Mouse (Mus musculus) cerebellum, adult 9-10 months (tissue): ENCODE measurements around the gene Gatb.
A peak's percentile ranks its signal among the peaks of the same experiment; 100 is the strongest.
"Not testable (repeated sequence)": the region's sequence is repeated elsewhere in the genome, so short reads cannot be mapped to it uniquely, and the experiment has no call there.

ENCODE experiments used
- DNase-seq: peaks from one replicate; pipeline ENCODE4 v3.0.0; 2022

Gene Gatb

GRCm38 (mm10) chr3:85573864-85574830 lies at the start of gene Gatb:
Gene Gatb, plus strand, starts transcription at chr3:85574119.
- DNase-seq = peak; percentile 99

GRCm38 (mm10) chr3:85530601-85531161 lies 43.2 kb upstream of the Gatb start:
- DNase-seq = no peak

- no peak for DNase-seq
Observed at GRCm38 (mm10) chr3:85532376-85532775, 41.5 kb upstream of the Gatb start.

DNA sequence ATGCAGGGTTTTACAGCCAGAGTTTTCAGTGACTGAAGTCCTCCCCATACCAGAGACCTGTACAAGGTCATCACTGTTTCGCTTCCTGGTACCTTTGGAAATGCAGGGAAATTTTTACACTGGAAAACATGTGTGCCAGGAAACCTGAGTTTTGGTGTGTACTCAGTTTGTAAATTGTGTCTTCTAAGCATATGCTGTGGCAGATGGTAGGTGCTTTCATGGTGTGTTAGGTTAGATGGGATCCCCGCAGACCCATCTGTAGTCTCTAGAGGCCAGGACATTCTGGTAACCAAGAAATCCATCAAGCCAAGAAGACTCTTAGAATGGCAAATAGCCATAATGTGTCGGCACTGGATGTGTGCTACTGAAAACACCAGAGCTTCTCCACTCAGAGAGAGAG lies 38.9 kb upstream of the Gatb start:
- DNase-seq = peak; percentile 89

GRCm38 (mm10) chr3:85535621-85536520 lies 38.0 kb upstream of the Gatb start:
- DNase-seq = no peak

- DNase-seq = no peak
Observed at GRCm38 (mm10) chr3:85542765-85543164, 31.2 kb upstream of the Gatb start.

DNA sequence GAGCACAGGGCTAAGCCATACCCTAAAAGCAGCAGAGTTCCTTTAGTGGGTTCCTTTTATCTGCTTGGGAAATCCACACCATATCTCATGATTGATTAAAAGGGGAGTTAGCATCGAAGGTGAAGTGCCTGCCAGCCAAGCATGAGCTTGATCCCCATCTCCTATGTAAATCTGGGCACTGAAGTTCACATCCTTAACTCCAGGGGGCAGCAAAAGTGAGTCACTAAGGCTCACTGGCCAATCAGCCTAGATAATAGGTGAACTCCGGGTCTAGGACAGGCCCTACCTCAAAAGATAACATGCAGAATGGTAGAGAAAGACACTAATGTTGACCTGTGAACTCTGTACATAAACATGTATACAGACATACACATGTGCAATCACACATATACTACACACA lies 30.3 kb upstream of the Gatb start:
- DNase-seq = no peak

- no peak for DNase-seq
Observed at GRCm38 (mm10) chr3:85550312-85550711, 23.6 kb upstream of the Gatb start.

- no peak for DNase-seq
Observed at GRCm38 (mm10) chr3:85551352-85551751, 22.6 kb upstream of the Gatb start.

DNA sequence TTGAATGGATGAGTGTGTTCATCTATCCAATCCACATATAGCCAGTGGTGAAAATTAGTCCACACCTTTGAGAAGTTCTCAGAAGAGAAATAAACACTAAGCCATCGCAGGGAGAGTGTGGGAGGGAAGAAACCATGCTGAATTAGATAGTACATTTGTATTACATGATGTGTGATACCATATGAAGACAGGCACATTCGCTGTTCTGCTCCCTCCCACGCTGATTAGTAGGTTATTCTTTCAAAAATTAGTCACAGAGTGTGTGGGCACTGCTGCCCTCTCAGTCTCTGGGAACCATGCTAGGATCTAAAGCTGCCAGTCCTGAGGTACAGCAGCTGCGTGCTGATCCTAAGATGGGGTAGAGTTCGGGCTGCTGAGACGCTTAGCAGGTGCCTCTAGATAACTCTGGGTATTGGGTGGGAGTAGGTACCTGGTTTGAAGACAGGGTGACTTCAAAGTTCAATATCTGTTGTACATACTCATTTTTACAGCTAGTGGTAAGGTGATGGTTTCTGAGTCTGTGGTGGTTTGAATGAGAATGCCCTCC lies 20.1 kb upstream of the Gatb start:
- DNase-seq = no peak

GRCm38 (mm10) chr3:85564603-85565002 lies 9.3 kb upstream of the Gatb start:
- DNase-seq = no peak

DNA sequence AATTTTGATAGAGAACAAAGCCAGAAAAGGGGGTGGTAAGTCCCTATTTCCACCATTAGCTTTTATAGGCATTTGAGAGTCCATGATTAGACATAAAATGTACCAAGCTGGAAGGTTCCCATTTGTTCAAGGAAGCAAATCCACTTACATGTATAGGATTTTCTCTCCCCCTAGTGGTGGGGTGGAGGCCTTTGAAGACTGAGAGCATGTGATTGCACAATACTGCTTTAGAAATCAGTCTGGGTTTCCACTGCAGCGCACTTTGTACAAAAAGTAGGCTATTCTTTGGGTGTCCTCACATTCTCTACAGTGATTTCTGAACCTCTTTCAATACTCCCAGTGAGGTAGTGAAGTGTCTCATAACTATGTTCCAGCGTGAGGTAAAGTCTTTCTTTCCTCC lies 2.6 kb upstream of the Gatb start:
- peak; percentile 87 for DNase-seq

DNA sequence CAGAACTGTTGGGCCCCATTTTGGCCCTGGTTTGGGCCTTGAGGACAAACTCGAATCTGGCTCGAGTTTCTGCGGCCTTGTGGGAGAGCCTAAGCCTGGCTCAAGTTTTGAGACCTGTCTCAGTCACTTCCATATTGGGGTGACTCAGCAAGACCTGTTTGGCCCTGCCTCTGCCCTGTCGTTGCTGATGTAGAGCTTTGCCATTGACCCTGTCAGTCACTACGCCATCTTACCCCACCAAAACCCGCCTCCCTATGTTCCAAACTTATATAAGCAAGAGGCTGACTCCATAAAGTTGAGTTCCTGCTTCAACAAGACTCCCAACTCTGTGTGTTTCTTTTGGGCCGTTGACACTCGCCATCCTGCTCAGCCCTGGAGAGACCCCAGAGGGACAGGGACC lies 1.4 kb upstream of the Gatb start:
- DNase-seq = not testable (repeated sequence)

DNA sequence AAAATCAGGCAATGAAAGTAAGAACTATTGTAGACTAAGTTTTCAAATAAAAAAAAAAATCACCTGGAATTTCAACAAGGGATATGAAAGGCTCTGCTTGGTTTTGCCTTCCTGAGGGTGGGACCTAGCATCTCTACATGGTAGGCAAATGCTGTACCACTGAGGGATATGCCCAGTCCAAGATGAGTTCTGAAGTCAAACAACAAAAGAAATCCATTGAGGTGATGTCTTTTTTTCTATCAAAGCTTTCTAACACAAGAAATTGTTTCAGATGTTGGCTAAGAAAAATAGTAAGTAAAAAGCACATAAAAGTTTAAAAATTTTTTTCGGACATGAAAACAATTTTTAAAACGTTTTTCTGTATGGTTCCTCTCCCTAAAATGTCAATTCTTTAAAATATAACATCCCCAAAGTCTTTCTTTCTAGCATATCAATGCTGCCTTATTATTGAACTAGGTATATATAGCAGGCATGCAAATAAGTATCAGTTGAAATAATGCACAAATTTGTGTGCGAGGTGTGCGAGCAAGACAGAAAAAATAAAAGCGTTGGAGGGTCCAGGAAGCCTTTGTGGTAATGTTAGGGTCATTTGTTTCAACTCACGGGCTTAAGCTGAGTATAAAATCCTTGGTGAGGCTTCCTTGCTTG lies 579 bp upstream of the Gatb start:
- DNase-seq = no peak

- DNase-seq = peak; percentile 79
Observed at GRCm38 (mm10) chr3:85582726-85583125, 8.8 kb downstream of the Gatb start.

GRCm38 (mm10) chr3:85583194-85583593 lies 9.3 kb downstream of the Gatb start:
- peak; percentile 30 for DNase-seq

GRCm38 (mm10) chr3:85584966-85585365 lies 11.0 kb downstream of the Gatb start:
- no peak for DNase-seq

DNA sequence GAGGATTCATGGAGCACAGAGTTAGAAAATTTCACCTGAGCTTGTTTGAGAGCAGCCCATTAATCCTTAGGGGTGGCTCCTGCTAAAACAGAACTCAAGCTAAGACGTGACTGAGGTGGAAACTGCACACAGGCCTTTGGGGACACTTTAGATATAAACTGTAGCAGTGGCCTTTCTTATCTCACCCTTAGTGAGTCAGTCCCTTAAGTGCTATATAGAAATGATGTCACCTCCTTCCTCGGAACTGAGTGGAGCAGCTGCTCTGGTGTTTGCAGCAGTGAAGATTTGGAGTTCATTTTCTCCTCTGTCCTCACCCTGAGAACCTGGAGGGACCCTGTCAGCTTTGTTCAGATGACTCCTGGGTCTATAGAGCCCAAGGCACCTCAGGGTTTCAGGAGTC lies 14.8 kb downstream of the Gatb start:
- DNase-seq = peak; percentile 5

DNA sequence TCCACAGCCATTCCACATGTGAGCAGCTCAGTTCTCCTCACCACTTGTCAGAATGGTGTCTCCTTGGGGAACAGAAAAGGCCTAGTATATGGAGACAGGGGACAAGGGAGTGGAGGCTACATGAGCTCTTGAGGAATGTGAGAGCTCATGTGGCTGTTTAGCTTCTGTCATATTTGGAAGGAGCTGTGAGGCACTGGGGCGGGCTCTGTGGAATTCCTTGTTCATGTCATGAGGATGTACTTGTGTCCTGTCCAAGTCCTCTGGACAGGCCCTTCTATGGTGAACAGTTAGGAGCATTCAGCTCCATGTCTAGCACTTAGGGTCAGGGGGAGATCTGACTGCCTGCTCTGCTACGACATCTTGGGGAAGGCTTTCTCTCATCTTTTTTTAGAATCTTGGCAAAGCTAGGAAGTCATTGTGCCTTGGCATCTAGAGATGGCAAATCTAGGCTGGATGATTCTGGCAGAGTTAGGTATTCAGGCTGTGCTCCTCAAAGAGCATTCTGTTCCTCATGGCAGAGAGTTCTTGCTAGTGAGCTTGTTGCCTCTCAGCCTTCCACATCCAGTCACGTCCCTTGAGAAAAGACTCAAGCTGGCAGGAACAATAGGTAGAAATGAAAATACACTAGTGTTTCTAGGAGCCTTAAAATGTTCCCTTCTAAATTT lies 16.3 kb downstream of the Gatb start:
- peak; percentile 73 for DNase-seq

DNA sequence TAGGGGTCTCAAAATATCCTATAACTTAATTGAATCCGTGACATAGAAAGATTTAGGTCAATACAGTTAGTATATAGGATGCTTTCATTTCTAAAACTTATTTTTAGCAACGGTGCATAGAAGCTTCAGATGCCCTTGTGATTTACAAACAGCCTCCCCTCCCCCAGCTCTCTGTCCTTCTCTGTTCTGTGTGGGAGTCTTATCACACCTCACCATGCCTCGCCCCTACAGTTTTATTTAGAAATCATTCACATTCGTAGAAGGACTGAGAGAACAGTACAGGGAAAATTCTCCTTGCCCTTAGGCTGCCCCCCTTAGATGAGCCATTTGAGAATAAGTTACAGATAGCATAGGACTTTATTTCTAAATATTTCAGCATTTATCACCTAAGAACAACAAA lies 18.1 kb downstream of the Gatb start:
- peak; percentile 22 for DNase-seq

- DNase-seq = peak; percentile 20
Observed at GRCm38 (mm10) chr3:85592640-85593252, 18.8 kb downstream of the Gatb start.
